In the genomic region with DNA sequence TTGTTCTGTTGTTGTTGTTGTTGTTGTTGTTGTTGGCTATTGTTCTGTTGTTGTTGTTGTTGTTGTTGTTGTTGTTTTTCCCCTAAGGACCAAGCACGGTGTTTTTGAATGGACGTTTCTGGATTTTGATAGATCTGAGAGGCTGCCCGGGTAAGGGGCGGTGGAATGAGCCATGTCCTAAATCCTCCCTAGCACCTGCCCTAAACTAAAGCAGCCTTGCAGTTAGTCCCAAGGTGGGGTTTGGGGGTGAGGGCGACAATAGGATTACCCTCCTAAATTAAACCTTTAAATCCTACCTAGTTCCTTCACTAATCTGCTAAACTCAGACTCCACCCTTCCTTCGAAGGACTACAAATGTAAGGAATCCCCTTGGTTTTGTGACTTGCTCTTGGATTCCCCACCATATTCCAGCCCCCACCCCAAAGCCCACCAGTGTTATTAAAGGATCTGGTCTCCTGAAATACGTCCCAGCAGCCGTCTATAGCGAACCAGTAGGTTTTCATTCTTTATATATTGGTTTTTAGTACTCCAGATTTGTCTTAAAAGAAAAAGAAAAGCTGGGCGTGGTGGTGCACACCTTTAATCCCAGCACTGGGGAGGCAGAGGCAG, we compare ENCODE assay signal across 8 mouse cellular contexts. TPM values are rescaled to one million over a fixed set of nuclear protein-coding genes. Genes with fewer than 3 reads are reported as not detected.
DNase-seq lines count a peak whose midpoint lies in the region; ATAC-seq and TF ChIP-seq lines count a peak whose summit lies in the region.

No protein-coding gene starts in this region.

- H3K4me2 ChIP-seq in kidney, embryonic 14.5 days (replicated peaks; ENCODE audit: low read depth, low read length), result peak overlapping the region; percentile 77
- peak overlapping the region; percentile 59 for H3K4me2 ChIP-seq in forebrain, embryonic 11.5 days (ENCODE audit: low read depth, low read length, severe bottlenecking)
- peak overlapping the region; percentile 85 for H3K4me2 ChIP-seq in limb, embryonic 14.5 days (replicated peaks; ENCODE audit: low read depth, low read length, severe bottlenecking)

- H3K27ac ChIP-seq in kidney, embryonic 14.5 days (ENCODE audit: low read depth, low read length), result peak overlapping the region; percentile 74; the same call in 1 of the 2 replicates
- no peak overlapping the region for H3K27ac ChIP-seq in forebrain, embryonic 11.5 days (ENCODE audit: low read depth, low read length)
- H3K27ac ChIP-seq in limb, embryonic 14.5 days (replicated peaks; ENCODE audit: low read depth, low read length), result peak overlapping the region; percentile 73; the same call in 1 of the 2 replicates
- peak overlapping the region; percentile 81 for H3K27ac ChIP-seq in olfactory bulb, adult 2 months (ENCODE audit: insufficient read depth, low read depth, low read length)

- peaks cover 13% of the 10 kb centered on the region; the same call in 1 of the 2 replicates for H3K4me1 ChIP-seq in kidney, embryonic 14.5 days (ENCODE audit: control insufficient read depth, insufficient read depth, low read length)
- peaks cover 7% of the 10 kb centered on the region; the same call in 1 of the 2 replicates for H3K4me1 ChIP-seq in forebrain, embryonic 11.5 days (replicated peaks; ENCODE audit: control insufficient read depth, insufficient read depth, low read length)
- peaks cover 16% of the 10 kb centered on the region for H3K4me1 ChIP-seq in limb, embryonic 14.5 days (ENCODE audit: control insufficient read depth, insufficient read depth, low read length)
- H3K4me1 ChIP-seq in olfactory bulb, adult 2 months (ENCODE audit: control insufficient read depth, insufficient read depth, low read length), result peaks cover 2% of the 10 kb centered on the region; the same call in 1 of the 2 replicates

- TF ChIP-seq CTCF in olfactory bulb, adult 2 months (IDR thresholded peaks at IDR 0.05; ENCODE audit: insufficient read depth, low read depth, low read length), result no peak

- peak overlapping the region; percentile 81 for H3K4me3 ChIP-seq in kidney, embryonic 14.5 days (ENCODE audit: low read length)
- H3K4me3 ChIP-seq in forebrain, embryonic 11.5 days (ENCODE audit: low read depth, low read length), result peak overlapping the region; percentile 75
- peak overlapping the region; percentile 58 for H3K4me3 ChIP-seq in limb, embryonic 14.5 days (replicated peaks; ENCODE audit: low read length)
- peak overlapping the region; percentile 83 for H3K4me3 ChIP-seq in olfactory bulb, adult 2 months (ENCODE audit: insufficient read depth, low read depth, low read length)

- H3K9me3 ChIP-seq in kidney, embryonic 14.5 days (ENCODE audit: control insufficient read depth, low read length), result no peaks in the 10 kb centered on the region
- no peaks in the 10 kb centered on the region for H3K9me3 ChIP-seq in forebrain, embryonic 11.5 days (ENCODE audit: control insufficient read depth, low read length)
- no peaks in the 10 kb centered on the region for H3K9me3 ChIP-seq in limb, embryonic 14.5 days (ENCODE audit: control insufficient read depth, low read length)

- no peaks in the 10 kb centered on the region for H3K27me3 ChIP-seq in kidney, embryonic 14.5 days (ENCODE audit: control insufficient read depth, insufficient read depth, low read length)
- H3K27me3 ChIP-seq in forebrain, embryonic 11.5 days (ENCODE audit: control insufficient read depth, insufficient read depth, low read length), result no peaks in the 10 kb centered on the region
- no peaks in the 10 kb centered on the region for H3K27me3 ChIP-seq in limb, embryonic 14.5 days (ENCODE audit: control insufficient read depth, insufficient read depth, low read length)

- H3K9ac ChIP-seq in kidney, embryonic 14.5 days (ENCODE audit: low read depth, low read length), result peak overlapping the region; percentile 88
- peak overlapping the region; percentile 89 for H3K9ac ChIP-seq in forebrain, embryonic 11.5 days (ENCODE audit: low read length)
- H3K9ac ChIP-seq in limb, embryonic 14.5 days (ENCODE audit: low read depth, low read length, severe bottlenecking), result peak overlapping the region; percentile 78

- no peak for TF ChIP-seq POLR2A in limb, embryonic 14.5 days (IDR thresholded peaks at IDR 0.05; ENCODE audit: borderline replicate concordance, extremely low read depth, insufficient read depth, insufficient read length)
- no peak for TF ChIP-seq POLR2A in olfactory bulb, adult 2 months (IDR thresholded peaks at IDR 0.05; ENCODE audit: insufficient read depth, low read depth, low read length)

- no peak for DNase-seq in kidney, adult 9 months
- peak; percentile 35 for DNase-seq in ZHBTc4 (ENCODE audit: low read depth, low spot score)
- no peak for DNase-seq in forebrain, embryonic 11.5 days (ENCODE audit: low spot score)
- DNase-seq in limb, embryonic 14.5 days (ENCODE audit: low spot score), result peak; percentile 11
- DNase-seq in yolk sac, embryonic 10.5 days (ENCODE audit: low spot score), result no peak

- WGBS in kidney, embryonic 14.5 days, result 38% methylated on average over 10 of the region's 10 CpGs
- WGBS in forebrain, embryonic 11.5 days, result 34% methylated on average over 10 of the region's 10 CpGs
- WGBS in limb, embryonic 14.5 days, result 39% methylated on average over 10 of the region's 10 CpGs
- WGBS in olfactory bulb, adult 2 months, result 30% methylated on average over 10 of the region's 10 CpGs

- no peaks in the 10 kb centered on the region for H3K36me3 ChIP-seq in kidney, embryonic 14.5 days (ENCODE audit: control insufficient read depth, insufficient read depth, low read length)
- H3K36me3 ChIP-seq in forebrain, embryonic 11.5 days (ENCODE audit: control insufficient read depth, insufficient read depth, low read length), result no peaks in the 10 kb centered on the region
- H3K36me3 ChIP-seq in limb, embryonic 14.5 days (ENCODE audit: control insufficient read depth, insufficient read depth, low read length), result no peaks in the 10 kb centered on the region

- ATAC-seq in kidney, embryonic 14.5 days (ENCODE audit: low FRiP score, low TSS enrichment), result peak; percentile 59; the same call in 1 of the 2 replicates
- peak; percentile 78 for ATAC-seq in forebrain, embryonic 11.5 days (replicated peaks; ENCODE audit: low FRiP score)
- peak; percentile 37 for ATAC-seq in limb, embryonic 14.5 days (ENCODE audit: low FRiP score, low read depth)
- ATAC-seq in monocyte, adult 5-6 weeks (replicated peaks; ENCODE audit: insufficient number of reproducible peaks, low FRiP score, low TSS enrichment, poor library complexity, severe bottlenecking), result no peak

RNA-seq across cellular contexts. Expression of gene Rrp15, which starts 0.6 kb away (rescaled TPM):
- 86.7 and 116 TPM in 2 replicates for polyA plus RNA-seq in kidney, embryonic 14.5 days (2014; fragmentation: Nextera tagmentation; extraction: Ambion mirVana)
- polyA plus RNA-seq in forebrain, embryonic 11.5 days (2014; fragmentation: Nextera tagmentation; extraction: Ambion mirVana), result 64.5 and 69.4 TPM in 2 replicates
- 18.6 and 40.0 TPM in 2 replicates for polyA plus RNA-seq in limb, embryonic 14.5 days (2012; rRNA removed)
- polyA plus RNA-seq in limb, embryonic 14.5 days (2014; fragmentation: Nextera tagmentation; extraction: Ambion mirVana), result 62.6 and 64.8 TPM in 2 replicates
- polyA plus RNA-seq in olfactory bulb, adult 2 months (2012; ENCODE audit: insufficient read depth, insufficient read length, low replicate concordance, missing spikeins), result not detected in 2 replicates
- 30.3 to 33.2 TPM (median 31.4 TPM) in 3 replicates for total RNA-seq in monocyte, adult 5-6 weeks (2017)

RNA-seq across cellular contexts. Expression of gene Tgfb2, which starts 44.0 kb away (rescaled TPM):
- polyA plus RNA-seq in kidney, embryonic 14.5 days (2014; fragmentation: Nextera tagmentation; extraction: Ambion mirVana), result 13.6 and 15.4 TPM in 2 replicates
- polyA plus RNA-seq in forebrain, embryonic 11.5 days (2014; fragmentation: Nextera tagmentation; extraction: Ambion mirVana), result 17.2 and 20.6 TPM in 2 replicates
- 25.3 and 26.1 TPM in 2 replicates for polyA plus RNA-seq in limb, embryonic 14.5 days (2012; rRNA removed)
- 73.5 and 89.7 TPM in 2 replicates for polyA plus RNA-seq in limb, embryonic 14.5 days (2014; fragmentation: Nextera tagmentation; extraction: Ambion mirVana)
- polyA plus RNA-seq in olfactory bulb, adult 2 months (2012; ENCODE audit: insufficient read depth, insufficient read length, low replicate concordance, missing spikeins), result not detected in 2 replicates
- total RNA-seq in monocyte, adult 5-6 weeks (2017), result 0.21 to 0.68 TPM (median 0.29 TPM) in 3 replicates

Comparison
In these comparisons a context has a peak if more than half of its experiments do, and no peak if none do; other contexts are left out.
1. DNase-seq: peak in ZHBTc4 (single experiment) and limb, embryonic 14.5 days (single experiment); none in kidney, adult 9 months (single experiment), forebrain, embryonic 11.5 days (single experiment) and yolk sac, embryonic 10.5 days (single experiment).
2. Peak in every context shown above with its lines, with median percentiles within 50 percentile points of each other: H3K4me2 ChIP-seq, H3K4me3 ChIP-seq and H3K9ac ChIP-seq.